Mouse (Mus musculus): Measurements from ENCODE around the gene Evl. TPM values are rescaled to one million over a fixed set of nuclear protein-coding genes. Genes with fewer than 3 reads are reported as not detected.

The Evl gene
- total and polyA plus RNA-seq, 3 experiments = 3.2 to 29.3 (median 11.3) TPM

- no peak for DNase-seq (ENCODE audit: extremely low read depth)
- H3K4me1 ChIP-seq (ENCODE audit: control insufficient read depth in 1 of 2, insufficient read depth in 2 of 2) = no peaks in the 10 kb centered on the region
- H3K4me2 ChIP-seq (ENCODE audit: insufficient read depth, low read depth, poor library complexity, severe bottlenecking) = no peak overlapping the region
- H3K9ac ChIP-seq (ENCODE audit: insufficient read depth, low read depth) = no peak overlapping the region
- H3K27me3 ChIP-seq (replicated peaks) = peaks cover 19% of the 10 kb centered on the region
- H3K79me2 ChIP-seq (replicated peaks; ENCODE audit: control insufficient read depth, extremely low read depth, insufficient read depth, poor library complexity, severe bottlenecking) = no peaks in the 10 kb centered on the region
- H3K36me3 ChIP-seq (replicated peaks in 1 of 2; ENCODE audit: control insufficient read depth in 1 of 2, insufficient read depth in 1 of 2, low read length in 1 of 2) = no peaks in the 10 kb centered on the region
- dilution Hi-C loops (cut with MboI; ENCODE audit: extremely low pct_ligation_motif_present, extremely low pct_unique_long_range_greater_than_20kb, low sequenced_read_pairs) (no loop called here), in situ Hi-C loops (cut with MboI; ENCODE audit: low pct_ligation_motif_present, low pct_unique_long_range_greater_than_20kb, low sequenced_read_pairs) (loop anchor here (25.0 kb wide), 1 partner anchor 152 kb away; no protein-coding TSS in a partner anchor)
- no peak overlapping the region for H3K27ac ChIP-seq (ENCODE audit: insufficient read depth, low read depth)
- no peak overlapping the region for H3K4me3 ChIP-seq (replicated peaks in 1 of 3; ENCODE audit: low read depth in 2 of 3, low read length in 2 of 3, poor library complexity in 1 of 3)
- no peak for TF ChIP-seq MXI1 (IDR thresholded peaks at IDR 0.05; ENCODE audit: low read depth, low read length)
- TF ChIP-seq ZKSCAN1 (IDR thresholded peaks at IDR 0.05; ENCODE audit: borderline replicate concordance, low read depth, low read length) = no peak
- TF ChIP-seq MAZ (IDR thresholded peaks at IDR 0.05; ENCODE audit: low read depth, low read length) = no peak
- TF ChIP-seq SIN3A (IDR thresholded peaks at IDR 0.05; ENCODE audit: low read length) = no peak
- TF ChIP-seq ZMIZ1 (IDR thresholded peaks at IDR 0.05; ENCODE audit: low read depth, low read length) = no peak
- no peak for TF ChIP-seq CTCF (conservative IDR thresholded peaks at IDR 0.05 in 1 of 2, IDR thresholded peaks at IDR 0.05 in 1 of 2; ENCODE audit: low read depth in 2 of 2, low read length in 2 of 2)
- TF ChIP-seq E2F4 (IDR thresholded peaks at IDR 0.05; ENCODE audit: insufficient replicate concordance, low read depth, low read length) = no peak
- no peak for TF ChIP-seq ZNF384 (IDR thresholded peaks at IDR 0.05; ENCODE audit: low read depth, low read length)
- no peak for TF ChIP-seq POLR2AphosphoS2 (IDR thresholded peaks at IDR 0.05; ENCODE audit: low read depth, low read length)
- TF ChIP-seq IRF4 (IDR thresholded peaks at IDR 0.05; ENCODE audit: low read depth, low read length) = no peak
- no peak for TF ChIP-seq ZC3H11A (IDR thresholded peaks at IDR 0.05; ENCODE audit: low read depth, low read length)
- no peak for TF ChIP-seq GABPA (IDR thresholded peaks at IDR 0.05; ENCODE audit: insufficient replicate concordance, low read depth, low read length)
- no peak for TF ChIP-seq POLR2A (IDR thresholded peaks at IDR 0.05; ENCODE audit: low read depth, low read length)
- TF ChIP-seq JUND (conservative IDR thresholded peaks at IDR 0.05; ENCODE audit: low read depth, low read length) = no peak
- TF ChIP-seq RAD21 (IDR thresholded peaks at IDR 0.05; ENCODE audit: low read depth, low read length) = no peak
- no peak for TF ChIP-seq MAX (IDR thresholded peaks at IDR 0.05; ENCODE audit: low read length)
- no peak for TF ChIP-seq ELF1 (IDR thresholded peaks at IDR 0.05; ENCODE audit: low read depth, low read length)
- no peak for TF ChIP-seq USF2 (conservative IDR thresholded peaks at IDR 0.05; ENCODE audit: low read depth, low read length)
- no peaks in the 10 kb centered on the region for H3K9me3 ChIP-seq (replicated peaks; ENCODE audit: low read length)
Measured at GRCm38 (mm10) chr12:108610255-108610654, 55.7 kb downstream of the Evl start.

GRCm38 (mm10) chr12:108613081-108613480 lies 58.6 kb downstream of the Evl start:
- dilution Hi-C loops (cut with MboI; ENCODE audit: extremely low pct_ligation_motif_present, extremely low pct_unique_long_range_greater_than_20kb, low sequenced_read_pairs) = no loop called here
- Histone ChIP-seq H3K27ac (ENCODE audit: insufficient read depth, low read depth) (no peak overlapping the region), H3K4me1 (ENCODE audit: control insufficient read depth in 1 of 2, insufficient read depth in 2 of 2) (peaks cover 0 to 8% of the 10 kb centered on the region in 2 experiments; a peak in 2 of 4 replicates), H3K27me3 (replicated peaks) (peaks cover 10% of the 10 kb centered on the region), H3K4me3 (replicated peaks in 1 of 3; ENCODE audit: low read depth in 2 of 3, low read length in 2 of 3, poor library complexity in 1 of 3) (no peak overlapping the region), H3K36me3 (replicated peaks in 1 of 2; ENCODE audit: control insufficient read depth in 1 of 2, insufficient read depth in 1 of 2, low read length in 1 of 2) (no peaks in the 10 kb centered on the region), H3K79me2 (replicated peaks; ENCODE audit: control insufficient read depth, extremely low read depth, insufficient read depth, poor library complexity, severe bottlenecking) (no peaks in the 10 kb centered on the region), H3K4me2 (ENCODE audit: insufficient read depth, low read depth, poor library complexity, severe bottlenecking) (no peak overlapping the region), H3K9ac (ENCODE audit: insufficient read depth, low read depth) (no peak overlapping the region), H3K9me3 (replicated peaks; ENCODE audit: low read length) (no peaks in the 10 kb centered on the region)
- TF ChIP-seq TBP (conservative IDR thresholded peaks at IDR 0.05; ENCODE audit: low read depth, low read length) = no peak
- TF ChIP-seq E2F4 (IDR thresholded peaks at IDR 0.05; ENCODE audit: insufficient replicate concordance, low read depth, low read length) = no peak
- TF ChIP-seq ZC3H11A (IDR thresholded peaks at IDR 0.05; ENCODE audit: low read depth, low read length) = 0 out of 2 replicates have a peak, but pooled peaks have one; percentile 14
- no peak for TF ChIP-seq TCF12 (IDR thresholded peaks at IDR 0.05; ENCODE audit: low read depth, low read length)
- no peak for TF ChIP-seq GABPA (IDR thresholded peaks at IDR 0.05; ENCODE audit: insufficient replicate concordance, low read depth, low read length)
- TF ChIP-seq KAT2A (IDR thresholded peaks at IDR 0.05; ENCODE audit: insufficient replicate concordance, low read length) = no peak
- no peak for TF ChIP-seq MAZ (IDR thresholded peaks at IDR 0.05; ENCODE audit: low read depth, low read length)
- TF ChIP-seq ZMIZ1 (IDR thresholded peaks at IDR 0.05; ENCODE audit: low read depth, low read length) = no peak
- TF ChIP-seq MEF2A (IDR thresholded peaks at IDR 0.05; ENCODE audit: borderline replicate concordance, low read depth, low read length) = no peak
- no peak for TF ChIP-seq RCOR1 (conservative IDR thresholded peaks at IDR 0.05; ENCODE audit: low read depth, low read length)
- peak; percentile 71 for TF ChIP-seq SMC3 (IDR thresholded peaks at IDR 0.05; ENCODE audit: low read depth, low read length)
- TF ChIP-seq RAD21 (IDR thresholded peaks at IDR 0.05; ENCODE audit: low read depth, low read length) = peak; percentile 74
- TF ChIP-seq JUN (IDR thresholded peaks at IDR 0.05; ENCODE audit: insufficient read depth, low read depth, low read length) = no peak
- TF ChIP-seq CTCF (conservative IDR thresholded peaks at IDR 0.05 in 1 of 2, IDR thresholded peaks at IDR 0.05 in 1 of 2; ENCODE audit: low read depth in 2 of 2, low read length in 2 of 2) = peak; percentile 64 to 79
- in situ Hi-C loops (cut with MboI; ENCODE audit: low pct_ligation_motif_present, low pct_unique_long_range_greater_than_20kb, low sequenced_read_pairs) = loop anchor here (25.0 kb wide), 1 partner anchor 149 kb away; no protein-coding TSS in a partner anchor
- peak; percentile 84 for DNase-seq (ENCODE audit: extremely low read depth)
